Mouse (Mus musculus): ENCODE data around the gene Naa16.

GRCm38 (mm10) chr14:79388304-79388703 is 2.3 kb downstream of the Naa16 start:
- TF ChIP-seq CTCF (conservative IDR thresholded peaks at IDR 0.05; ENCODE audit: low read length) (no peak), POU5F1 (IDR thresholded peaks at IDR 0.05; ENCODE audit: borderline replicate concordance, low read length) (no peak)

Measured in E14TG2a.4 (cell line).